Mouse (Mus musculus): ENCODE data around the gene Fam160a2. TPM values are rescaled to one million over a fixed set of nuclear protein-coding genes. Genes with fewer than 3 reads are reported as not detected.

Gene Fam160a2
- total RNA-seq, 2 experiments from 2014 or later = 54.3 to 58.2 TPM

Other genes with a start within 250 kb of the Fam160a2 start
- gene Olfr684, start 236.4 kb downstream of the Fam160a2 start, total RNA-seq (2021) = not detected
- not detected for gene Olfr685, start 214.0 kb downstream of the Fam160a2 start, total RNA-seq (2021)
- not detected for gene Olfr686, start 192.6 kb downstream of the Fam160a2 start, total RNA-seq (2021)
- gene Olfr688, start 112.0 kb downstream of the Fam160a2 start, total RNA-seq (2021) = not detected
- not detected for gene Olfr689, start 88.9 kb downstream of the Fam160a2 start, total RNA-seq (2021)
- gene Olfr690, start 66.0 kb downstream of the Fam160a2 start, total RNA-seq (2021) = 1 to 10 TPM in 1 of 2 experiments, under 1 TPM in 1; 0.53 to 1.0 TPM
- gene Olfr691, start 57.8 kb downstream of the Fam160a2 start, total RNA-seq (2021) = 1 to 10 TPM in 1 of 2 experiments, under 1 TPM in 1; 0.90 to 1.2 TPM
- not detected for gene Olfr692, start 31.8 kb downstream of the Fam160a2 start, total RNA-seq (2021)
- gene Gm5901, start 25.0 kb downstream of the Fam160a2 start, total RNA-seq (2021) = not detected
- under 1 TPM; 0.39 to 0.41 TPM for gene Cnga4, start 4.5 kb upstream of the Fam160a2 start, total RNA-seq (2021)
- gene Cckbr, start 25.7 kb upstream of the Fam160a2 start, total RNA-seq (2021) = 10 to 100 TPM; 10.1 to 11.3 TPM
- gene Cavin3, start 82.2 kb upstream of the Fam160a2 start, total RNA-seq (2021) = 10 to 100 TPM; 13.8 to 14.1 TPM
- gene Smpd1, start 154.3 kb upstream of the Fam160a2 start, total RNA-seq (2021) = 10 to 100 TPM; 90.1 to 93.9 TPM
- 100 to 1,000 TPM; 368 to 375 TPM for gene Apbb1, start 181.6 kb upstream of the Fam160a2 start, total RNA-seq (2021)
- gene Hpx, start 200.1 kb upstream of the Fam160a2 start, total RNA-seq (2021) = not detected
- 100 to 1,000 TPM; 136 to 145 TPM for gene Trim3, start 233.5 kb upstream of the Fam160a2 start, total RNA-seq (2021)
- gene Timm10b, start 240.0 kb upstream of the Fam160a2 start, total RNA-seq (2021) = 10 to 100 TPM; 82.3 to 87.2 TPM
- gene Arfip2, start 240.4 kb upstream of the Fam160a2 start, total RNA-seq (2021) = 100 to 1,000 TPM in 1 of 2 experiments, 10 to 100 TPM in 1; 97.8 to 101 TPM
- gene Gm45799, start 240.5 kb upstream of the Fam160a2 start, total RNA-seq (2021) = 10 to 100 TPM in 1 of 2 experiments, 1 to 10 TPM in 1; 5.4 to 11.8 TPM